Mouse (Mus musculus) intestine, embryonic 15.5 days (tissue): ENCODE measurements around the gene Srp54c. TPM values are rescaled to one million over a fixed set of nuclear protein-coding genes. Genes with fewer than 3 reads are reported as not detected.

ENCODE experiments used
- ATAC-seq: fragments of 200-750 bp; cut with Nextera tagmentation; 2 replicates; pipeline ENCODE4 v1.8.0; 2017; ENCODE audit warnings: moderate TSS enrichment, moderate library complexity
- H3K27ac ChIP-seq: fragments of 300-500 bp; sonication (generic); 2 replicates; pipeline ENCODE4 v1.5.1; 2015; ENCODE audit warnings: mild to moderate bottlenecking, inconsistent platforms
- H3K27me3 ChIP-seq: fragments of 300-500 bp; sonication (generic); replicated peaks from 2 replicates; pipeline ENCODE4 v1.6.1; 2015; ENCODE audit warnings: inconsistent platforms
- H3K36me3 ChIP-seq: fragments of 300-500 bp; sonication (generic); 2 replicates; pipeline ENCODE4 v1.6.1; 2015; ENCODE audit warnings: inconsistent platforms
- H3K4me1 ChIP-seq: fragments of 300-500 bp; sonication (generic); replicated peaks from 2 replicates; pipeline ENCODE4 v1.6.1; 2015; ENCODE audit warnings: inconsistent platforms
- H3K4me2 ChIP-seq: fragments of 300-500 bp; sonication (generic); replicated peaks from 2 replicates; pipeline ENCODE4 v1.6.1; 2015; ENCODE audit warnings: mild to moderate bottlenecking, inconsistent platforms
- H3K4me3 ChIP-seq: fragments of 300-500 bp; sonication (generic); replicated peaks from 2 replicates; pipeline ENCODE4 v1.5.1; 2015; ENCODE audit warnings: inconsistent platforms
- H3K9ac ChIP-seq: fragments of 300-500 bp; sonication (generic); 2 replicates; pipeline ENCODE4 v1.6.1; 2015; ENCODE audit warnings: inconsistent platforms
- H3K9me3 ChIP-seq: fragments of 300-500 bp; sonication (generic); 2 replicates; pipeline ENCODE4 v1.6.1; 2016; ENCODE audit warnings: inconsistent platforms
- WGBS: fragments of 180-500 bp; shearing (Covaris S2); methylation state at CpG from one replicate; pipeline ENCODE4 v1.1.7; 2015; 5-methylcytosine and 5-hydroxymethylcytosine counted together
- polyA plus RNA-seq: library from polyadenylated mRNA; unstranded; fragments of >200 nt; fragmentation: Nextera tagmentation; extraction: Ambion mirVana; gene quantifications from 2 replicates; pipeline ENCODE4 v1.2.1, GENCODE M21; 2015

Gene Srp54c
- polyA plus RNA-seq, 1 experiment from 2014 or later, result 77.5 TPM

DNA sequence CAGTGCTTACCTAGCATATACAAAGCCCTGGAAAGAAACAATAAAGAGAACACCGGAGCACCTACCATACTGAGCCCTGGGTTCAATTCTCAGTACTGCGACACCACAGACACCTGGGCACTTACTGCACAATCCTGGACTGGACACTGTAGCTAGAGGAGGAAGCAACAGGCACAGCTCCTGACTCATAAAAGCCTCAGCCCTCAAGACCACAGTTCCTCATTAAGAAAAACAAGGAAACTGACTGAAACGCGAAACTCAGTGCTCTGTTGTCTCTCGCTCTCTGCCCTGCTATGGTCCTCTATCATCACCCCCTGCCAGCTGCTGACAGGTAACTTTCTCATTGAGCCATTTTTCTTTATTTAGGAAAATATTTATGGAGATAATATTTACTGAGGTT is 69.4 kb downstream of the Srp54c start, which contains the start of gene 1110008L16Rik:
Gene 1110008L16Rik (plus strand): TSS at position 242 of the 400 bp plus-strand sequence.
- H3K27me3 ChIP-seq, result no peaks in the 10 kb centered on the region
- WGBS, result 79% methylated on average over 5 of the region's 5 CpGs
- H3K9me3 ChIP-seq, result no peaks in the 10 kb centered on the region
- no peak within 1 kb of the TSS for H3K27ac ChIP-seq
- no peak within 1 kb of the TSS for H3K4me2 ChIP-seq
- ATAC-seq, result no peak
- peaks cover 14% of the 10 kb centered on the region for H3K4me1 ChIP-seq
- no peak within 1 kb of the TSS for H3K4me3 ChIP-seq
- no peak within 1 kb of the TSS for H3K9ac ChIP-seq
- H3K36me3 ChIP-seq, result peaks cover 8% of the 10 kb centered on the region; the same call in 1 of the 2 replicates

DNA sequence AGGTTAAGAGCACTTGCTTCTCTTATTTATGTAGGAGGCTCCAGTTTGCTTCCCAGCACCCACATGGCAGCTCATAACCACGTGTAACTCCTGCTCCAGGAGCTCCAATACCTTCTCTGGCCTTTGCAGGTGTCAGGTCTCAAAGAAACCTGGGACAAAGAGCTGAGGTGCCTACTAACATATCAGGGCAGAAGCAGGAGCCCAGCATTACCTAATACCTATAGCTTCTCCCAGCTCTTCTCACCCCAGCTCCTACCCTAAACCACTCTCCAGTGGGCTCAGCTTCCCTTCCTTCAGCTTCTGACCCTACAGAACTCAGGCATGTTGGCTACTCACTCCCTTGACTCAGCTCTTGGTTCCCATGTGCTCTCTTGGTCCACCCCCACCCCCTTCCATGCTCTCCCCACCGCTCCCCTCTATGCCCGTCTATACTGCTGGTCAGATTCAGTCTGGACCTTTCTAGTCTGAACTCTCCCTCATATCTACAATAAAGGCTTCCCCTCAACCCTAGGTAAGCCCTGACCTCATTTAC is 70.9 kb downstream of the Srp54c start:
- Histone ChIP-seq H3K27ac (no peak overlapping the region), H3K4me2 (peak overlapping the region; percentile 60), H3K4me3 (no peak overlapping the region), H3K9ac (no peak overlapping the region), H3K36me3 (peaks cover 2% of the 10 kb centered on the region; the same call in 1 of the 2 replicates), H3K4me1 (peaks cover 14% of the 10 kb centered on the region), H3K27me3 (no peaks in the 10 kb centered on the region), H3K9me3 (no peaks in the 10 kb centered on the region)
- ATAC-seq, result no peak
- 81% methylated on average over 3 of the region's 3 CpGs for whole genome bisulfite sequencing

DNA sequence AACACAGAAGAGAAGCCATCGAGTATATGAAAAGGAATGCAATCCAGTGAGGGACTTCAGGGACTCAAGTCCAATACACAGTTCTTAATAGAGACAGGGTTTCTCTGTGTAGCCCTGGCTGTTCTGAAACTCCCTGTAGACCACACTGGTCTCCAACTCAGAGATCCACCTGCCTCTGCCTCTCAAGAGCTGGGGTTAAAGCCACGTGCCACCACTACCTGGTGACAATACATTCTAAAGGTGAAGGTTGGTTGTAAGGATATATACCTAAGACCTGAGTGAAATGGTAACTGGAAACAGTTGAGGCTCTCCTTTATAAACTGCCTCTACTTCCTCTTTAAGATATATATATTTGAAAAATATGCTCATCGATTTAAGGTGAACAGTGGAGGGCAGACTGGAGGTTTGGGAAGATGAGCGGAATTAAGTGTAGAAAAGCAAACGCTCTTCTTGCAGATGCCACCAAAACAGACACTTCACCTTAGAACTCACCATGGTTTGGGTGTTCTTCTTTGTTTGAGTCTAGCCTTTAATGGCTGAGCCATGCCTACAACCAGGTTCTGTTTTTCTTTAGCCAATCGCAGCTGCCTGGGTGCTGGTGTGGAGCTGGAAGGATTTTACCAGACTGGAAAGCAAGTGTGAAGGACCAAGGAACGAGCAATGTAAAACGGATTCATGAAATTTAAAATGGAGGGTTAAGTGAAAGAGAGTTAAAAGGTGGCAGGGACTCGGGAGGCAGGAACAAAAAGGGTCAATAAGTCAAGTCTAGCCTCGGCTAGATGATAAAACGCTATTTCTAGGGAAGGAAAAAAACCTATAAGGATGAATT is 71.7 kb downstream of the Srp54c start:
- peak overlapping the region; percentile 94 for H3K27ac ChIP-seq
- peaks cover 2% of the 10 kb centered on the region; the same call in 1 of the 2 replicates for H3K36me3 ChIP-seq
- peak overlapping the region; percentile 62 for H3K4me3 ChIP-seq
- no peaks in the 10 kb centered on the region for H3K9me3 ChIP-seq
- peak overlapping the region; percentile 64 for H3K9ac ChIP-seq
- H3K27me3 ChIP-seq, result no peaks in the 10 kb centered on the region
- peak; percentile 5; the same call in 1 of the 2 replicates for ATAC-seq
- peaks cover 14% of the 10 kb centered on the region for H3K4me1 ChIP-seq
- H3K4me2 ChIP-seq, result peak overlapping the region; percentile 60
- WGBS, result 37% methylated on average over 11 of the region's 11 CpGs

DNA sequence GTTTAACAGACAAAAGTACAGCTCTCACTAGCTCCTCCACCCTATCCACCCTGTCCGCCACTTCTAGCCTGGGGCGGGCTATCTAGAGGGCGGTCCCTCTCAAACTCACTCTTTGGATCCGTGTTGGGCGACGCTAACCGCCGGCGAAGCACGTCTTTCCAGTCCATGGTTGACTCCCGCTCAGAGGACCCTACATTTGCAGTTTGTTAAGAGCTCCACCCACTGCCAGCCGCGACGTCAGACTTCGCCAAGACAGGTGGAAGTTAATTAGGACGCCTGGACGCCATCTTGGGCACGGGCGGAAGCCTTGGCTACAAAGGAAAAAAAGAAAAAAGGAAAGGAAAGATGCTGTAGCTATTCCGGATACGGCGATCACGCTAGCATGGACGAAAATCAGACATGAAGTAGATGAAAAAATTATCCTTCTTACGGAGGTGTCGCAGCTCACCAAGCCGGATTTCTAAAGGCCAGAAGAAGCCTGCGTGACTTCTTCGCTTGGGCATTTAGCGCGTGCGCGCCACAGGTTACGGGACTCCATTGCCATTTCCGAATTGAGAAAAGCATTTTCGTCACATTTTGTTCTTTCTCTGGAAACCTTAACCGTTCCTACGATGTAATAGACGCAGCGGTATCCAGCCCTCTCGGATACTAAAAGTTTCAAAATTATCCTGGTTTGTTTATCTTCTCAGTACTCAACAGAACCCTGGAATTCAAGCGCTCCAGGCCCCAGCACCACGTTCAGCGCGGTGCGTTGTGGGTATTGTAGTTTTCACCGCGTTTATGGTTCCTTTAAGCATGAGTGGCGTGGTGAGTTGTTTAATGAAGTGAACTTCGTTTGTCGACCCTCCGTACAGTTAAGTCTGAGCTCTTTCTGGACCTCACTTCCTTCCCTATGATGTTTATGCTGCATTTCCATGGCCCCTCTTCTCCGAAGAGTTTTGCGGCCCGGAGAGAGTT is 72.8 kb downstream of the Srp54c start, which contains the start of gene Ppp2r3c:
Gene Ppp2r3c (minus strand): TSS at position 514 of the 957 bp plus-strand sequence.
- under 1% methylated on average over 55 of the region's 55 CpGs for WGBS
- ATAC-seq, result peak; percentile 96
- peak within 1 kb of the TSS; percentile 60 for H3K4me2 ChIP-seq

DNA sequence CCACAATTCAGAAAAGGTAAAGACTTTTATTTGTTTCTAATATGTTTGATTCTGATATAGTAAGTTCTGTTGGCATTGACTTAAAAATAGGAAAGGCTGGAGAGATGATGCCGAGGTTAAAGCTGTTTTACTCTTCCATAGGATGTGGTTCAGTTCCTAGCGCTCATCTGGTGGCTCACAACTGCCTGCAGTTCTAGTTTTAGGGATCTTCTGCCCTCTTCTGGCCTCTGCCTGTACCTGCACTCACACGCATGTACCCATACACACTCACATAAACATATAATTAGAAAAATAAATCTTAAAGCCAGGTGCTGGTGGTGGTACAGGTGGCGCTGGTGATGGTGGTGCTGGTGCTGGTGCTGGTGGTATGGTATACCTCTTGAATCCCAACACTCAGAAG is 76.4 kb downstream of the Srp54c start:
- 95% methylated on average over 4 of the region's 4 CpGs for WGBS
- H3K4me2 ChIP-seq, result no peak overlapping the region
- H3K27ac ChIP-seq, result no peak overlapping the region
- no peak for ATAC-seq
- H3K36me3 ChIP-seq, result no peaks in the 10 kb centered on the region
- no peak overlapping the region for H3K4me3 ChIP-seq
- H3K9ac ChIP-seq, result no peak overlapping the region
- peaks cover 6% of the 10 kb centered on the region for H3K4me1 ChIP-seq
- H3K27me3 ChIP-seq, result no peaks in the 10 kb centered on the region
- H3K9me3 ChIP-seq, result no peaks in the 10 kb centered on the region

More for the DNA sequence above, 72.8 kb downstream of the Srp54c start, which contains the start of gene Ppp2r3c:
- Histone ChIP-seq H3K27me3 (no peaks in the 10 kb centered on the region), H3K9ac (peak within 1 kb of the TSS; percentile 64), H3K4me1 (peaks cover 14% of the 10 kb centered on the region), H3K27ac (peak within 1 kb of the TSS; percentile 94), H3K4me3 (peak within 1 kb of the TSS; percentile 62), H3K36me3 (no peaks in the 10 kb centered on the region), H3K9me3 (no peaks in the 10 kb centered on the region)

DNA sequence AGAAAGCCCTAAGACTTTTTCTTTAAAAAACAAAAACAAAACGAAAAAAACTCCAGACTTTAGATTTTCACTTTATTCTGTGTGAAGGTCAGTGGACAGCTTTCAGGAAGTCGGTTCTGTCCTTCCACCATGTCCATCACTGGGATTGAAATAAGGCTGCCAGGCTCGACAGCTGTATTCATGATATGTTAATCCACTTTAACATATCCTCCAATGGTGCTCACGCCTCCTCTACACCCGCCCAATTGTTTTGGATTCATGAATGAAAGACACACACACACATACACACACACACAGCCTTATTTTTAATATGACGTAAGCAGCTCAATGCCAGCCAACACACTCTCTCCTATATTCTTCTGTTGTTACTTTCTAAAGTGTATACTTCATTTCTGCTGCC is 77.6 kb downstream of the Srp54c start:
- Histone ChIP-seq H3K27ac (no peak overlapping the region), H3K4me2 (no peak overlapping the region), H3K9ac (no peak overlapping the region), H3K9me3 (no peaks in the 10 kb centered on the region), H3K4me1 (0 out of 2 replicates have a peak, but pooled peaks cover 4% of the 10 kb centered on the region), H3K36me3 (no peaks in the 10 kb centered on the region), H3K4me3 (no peak overlapping the region), H3K27me3 (no peaks in the 10 kb centered on the region)
- WGBS, result 84% methylated on average over 6 of the region's 6 CpGs
- ATAC-seq, result no peak

DNA sequence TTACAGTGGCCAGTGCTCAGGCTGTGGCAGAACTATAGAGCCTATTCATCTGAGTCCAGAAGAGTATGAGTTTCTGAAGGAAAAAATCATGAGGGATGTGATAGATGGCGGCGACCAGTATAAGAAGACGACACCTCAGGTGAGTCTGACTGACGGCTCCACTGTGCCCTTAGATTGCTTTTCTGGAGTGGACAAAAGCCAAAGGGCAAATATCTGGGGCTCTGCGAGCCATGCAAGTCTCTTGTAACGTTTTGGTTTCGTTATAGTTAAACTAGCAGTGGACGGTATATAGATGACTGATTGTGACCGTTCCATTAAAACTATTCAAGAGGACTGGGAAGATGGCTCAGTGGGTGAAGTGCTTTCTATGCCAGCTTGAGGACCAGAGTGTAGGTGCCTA is 78.8 kb downstream of the Srp54c start:
- Histone ChIP-seq H3K4me3 (no peak overlapping the region), H3K36me3 (no peaks in the 10 kb centered on the region), H3K27me3 (no peaks in the 10 kb centered on the region), H3K4me1 (0 out of 2 replicates have a peak, but pooled peaks cover 4% of the 10 kb centered on the region), H3K27ac (no peak overlapping the region), H3K9ac (no peak overlapping the region), H3K4me2 (no peak overlapping the region), H3K9me3 (no peaks in the 10 kb centered on the region)
- ATAC-seq, result no peak
- WGBS, result 92% methylated on average over 9 of the region's 9 CpGs

DNA sequence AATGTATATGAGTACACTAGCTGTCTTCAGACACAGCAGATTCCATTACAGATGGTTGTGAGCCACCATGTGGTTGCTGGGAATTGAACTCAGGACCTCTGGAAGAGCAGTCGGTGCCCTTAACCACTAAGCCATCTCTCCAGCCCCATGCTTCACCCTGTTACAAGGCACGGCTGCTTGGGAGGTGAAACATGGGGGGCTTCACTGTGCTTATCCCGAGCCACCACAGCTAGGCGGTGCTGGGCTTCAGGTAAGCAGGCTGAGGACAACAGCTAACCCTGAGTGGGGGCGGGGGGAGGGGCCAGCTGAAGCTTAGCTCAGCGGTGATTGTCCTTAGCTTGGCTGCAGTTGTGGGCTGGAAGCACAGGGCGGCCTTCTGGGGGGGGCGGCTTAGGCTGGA is 79.5 kb downstream of the Srp54c start:
- WGBS, result 78% methylated on average over 8 of the region's 8 CpGs
- H3K36me3 ChIP-seq, result no peaks in the 10 kb centered on the region
- H3K4me1 ChIP-seq, result no peaks in the 10 kb centered on the region
- H3K9me3 ChIP-seq, result no peaks in the 10 kb centered on the region
- H3K4me2 ChIP-seq, result no peak overlapping the region
- no peak overlapping the region for H3K4me3 ChIP-seq
- no peak overlapping the region for H3K9ac ChIP-seq
- H3K27me3 ChIP-seq, result no peaks in the 10 kb centered on the region
- no peak for ATAC-seq
- H3K27ac ChIP-seq, result no peak overlapping the region

DNA sequence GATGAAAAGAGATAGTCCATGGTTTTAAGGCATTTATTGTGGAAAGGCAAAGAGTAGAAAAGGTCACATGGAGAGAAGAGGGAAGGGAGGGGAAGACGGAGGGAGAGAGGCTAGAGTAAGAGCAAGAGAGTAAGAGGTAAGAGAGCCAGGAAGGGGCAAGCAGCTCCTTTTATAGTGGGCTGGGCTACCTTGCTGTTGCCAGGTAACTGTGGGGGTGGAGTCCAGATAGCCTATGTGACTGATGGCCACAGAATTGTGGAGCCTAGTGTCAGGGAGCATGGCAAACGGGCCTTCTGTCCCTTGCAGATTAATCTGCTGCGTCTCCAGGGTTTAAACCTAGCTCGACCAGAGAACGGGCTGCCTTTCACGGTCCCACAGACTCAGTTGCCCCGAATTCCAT is 81.9 kb downstream of the Srp54c start:
- Histone ChIP-seq H3K27me3 (no peaks in the 10 kb centered on the region), H3K4me2 (no peak overlapping the region), H3K27ac (no peak overlapping the region), H3K36me3 (no peaks in the 10 kb centered on the region), H3K4me1 (no peaks in the 10 kb centered on the region), H3K9ac (no peak overlapping the region), H3K4me3 (no peak overlapping the region), H3K9me3 (no peaks in the 10 kb centered on the region)
- ATAC-seq, result no peak
- 84% methylated on average over 7 of the region's 7 CpGs for WGBS
